Mouse (Mus musculus): ENCODE data around the gene Krtap19-9b. TPM values are rescaled to one million over a fixed set of nuclear protein-coding genes. Genes with fewer than 3 reads are reported as not detected.

Gene Krtap19-9b
- polyA plus RNA-seq (2016; fragmentation: Nextera tagmentation; extraction: Ambion mirVana), result not detected in 2 replicates

- H3K9ac ChIP-seq, result no peak within 1 kb of the TSS
Measured at GRCm38 (mm10) chr16:88932165-88932564, at the start of gene Krtap19-9b. TSS of gene Krtap19-9b (minus strand) at chr16:88932265.

GRCm38 (mm10) chr16:88962773-88963172, 30.7 kb upstream of the Krtap19-9b start, which contains the start of gene Krtap16-3:
TSS of gene Krtap16-3 (minus strand) at chr16:88962873.
- 91% methylated on average over 7 of the region's 7 CpGs for WGBS
- Histone ChIP-seq H3K36me3 (no peaks in the 10 kb centered on the region), H3K9me3 (replicated peaks) (no peaks in the 10 kb centered on the region), H3K27me3 (no peaks in the 10 kb centered on the region), H3K4me1 (no peaks in the 10 kb centered on the region), H3K4me2 (replicated peaks) (no peak within 1 kb of the TSS), H3K4me3 (no peak within 1 kb of the TSS), H3K9ac (no peak within 1 kb of the TSS), H3K27ac (no peak within 1 kb of the TSS)
- ATAC-seq (ENCODE audit: low FRiP score), result no peak

More at GRCm38 (mm10) chr16:88932165-88932564, at the start of gene Krtap19-9b:
- Histone ChIP-seq H3K27me3 (no peaks in the 10 kb centered on the region), H3K4me3 (no peak within 1 kb of the TSS), H3K4me1 (no peaks in the 10 kb centered on the region), H3K36me3 (no peaks in the 10 kb centered on the region), H3K9me3 (replicated peaks) (no peaks in the 10 kb centered on the region), H3K4me2 (replicated peaks) (no peak within 1 kb of the TSS), H3K27ac (no peak within 1 kb of the TSS)
- WGBS, result 94% methylated on average over 3 of the region's 3 CpGs
- ATAC-seq (ENCODE audit: low FRiP score), result no peak

- no peak overlapping the region for H3K9ac ChIP-seq
- ATAC-seq (ENCODE audit: low FRiP score), result no peak
- H3K27ac ChIP-seq, result no peak overlapping the region
- H3K4me2 ChIP-seq (replicated peaks), result no peak overlapping the region
- no peaks in the 10 kb centered on the region for H3K9me3 ChIP-seq (replicated peaks)
- H3K4me3 ChIP-seq, result no peak overlapping the region
- WGBS, result 90% methylated on average over 6 of the region's 6 CpGs
- no peaks in the 10 kb centered on the region for H3K27me3 ChIP-seq
- H3K4me1 ChIP-seq, result no peaks in the 10 kb centered on the region
- no peaks in the 10 kb centered on the region for H3K36me3 ChIP-seq
Measured at GRCm38 (mm10) chr16:88941106-88941505, 9.0 kb upstream of the Krtap19-9b start.

GRCm38 (mm10) chr16:88938252-88938651, 6.2 kb upstream of the Krtap19-9b start:
- Histone ChIP-seq H3K4me3 (no peak overlapping the region), H3K27me3 (no peaks in the 10 kb centered on the region), H3K4me1 (no peaks in the 10 kb centered on the region), H3K4me2 (replicated peaks) (no peak overlapping the region), H3K9me3 (replicated peaks) (no peaks in the 10 kb centered on the region), H3K27ac (no peak overlapping the region), H3K36me3 (no peaks in the 10 kb centered on the region), H3K9ac (no peak overlapping the region)
- no peak for ATAC-seq (ENCODE audit: low FRiP score)
- WGBS, result 76% methylated on average over 7 of the region's 7 CpGs

GRCm38 (mm10) chr16:88896357-88896756, 35.7 kb downstream of the Krtap19-9b start, which contains the start of gene Krtap19-5:
TSS of gene Krtap19-5 (minus strand) at chr16:88896457.
- Histone ChIP-seq H3K4me1 (no peaks in the 10 kb centered on the region), H3K4me2 (replicated peaks) (no peak within 1 kb of the TSS), H3K4me3 (no peak within 1 kb of the TSS), H3K27me3 (no peaks in the 10 kb centered on the region), H3K27ac (no peak within 1 kb of the TSS), H3K36me3 (no peaks in the 10 kb centered on the region), H3K9me3 (replicated peaks) (no peaks in the 10 kb centered on the region), H3K9ac (no peak within 1 kb of the TSS)
- WGBS, result 91% methylated on average over 6 of the region's 6 CpGs
- ATAC-seq (ENCODE audit: low FRiP score), result no peak

- Histone ChIP-seq H3K4me1 (no peaks in the 10 kb centered on the region), H3K4me3 (no peak overlapping the region), H3K27me3 (no peaks in the 10 kb centered on the region), H3K36me3 (no peaks in the 10 kb centered on the region), H3K9ac (no peak overlapping the region), H3K27ac (no peak overlapping the region), H3K4me2 (replicated peaks) (no peak overlapping the region), H3K9me3 (replicated peaks) (no peaks in the 10 kb centered on the region)
- ATAC-seq (ENCODE audit: low FRiP score), result no peak
- 86% methylated on average over 6 of the region's 6 CpGs for WGBS
Measured at GRCm38 (mm10) chr16:88886870-88887269, 45.2 kb downstream of the Krtap19-9b start.

GRCm38 (mm10) chr16:88884989-88885388, 47.1 kb downstream of the Krtap19-9b start, which contains the start of gene Krtap19-4:
TSS of gene Krtap19-4 (minus strand) at chr16:88885089.
- Histone ChIP-seq H3K9me3 (replicated peaks) (no peaks in the 10 kb centered on the region), H3K4me1 (no peaks in the 10 kb centered on the region), H3K9ac (no peak within 1 kb of the TSS), H3K27ac (no peak within 1 kb of the TSS), H3K4me3 (no peak within 1 kb of the TSS), H3K27me3 (no peaks in the 10 kb centered on the region), H3K36me3 (no peaks in the 10 kb centered on the region), H3K4me2 (replicated peaks) (no peak within 1 kb of the TSS)
- WGBS, result 89% methylated on average over 5 of the region's 5 CpGs
- ATAC-seq (ENCODE audit: low FRiP score), result no peak

Other genes starting within 250 kb of the Krtap19-9b start
- gene 2310061N02Rik, start 224.3 kb downstream of the Krtap19-9b start, polyA plus RNA-seq (2016; fragmentation: Nextera tagmentation; extraction: Ambion mirVana), result not detected in 2 replicates
- not detected in 2 replicates for gene Krtap13-1, start 203.4 kb downstream of the Krtap19-9b start, polyA plus RNA-seq (2016; fragmentation: Nextera tagmentation; extraction: Ambion mirVana)
- not detected in 2 replicates for gene Krtap13, start 180.6 kb downstream of the Krtap19-9b start, polyA plus RNA-seq (2016; fragmentation: Nextera tagmentation; extraction: Ambion mirVana)
- not detected in 2 replicates for gene 2310034C09Rik, start 173.4 kb downstream of the Krtap19-9b start, polyA plus RNA-seq (2016; fragmentation: Nextera tagmentation; extraction: Ambion mirVana)
- gene 2310057N15Rik, start 158.1 kb downstream of the Krtap19-9b start, polyA plus RNA-seq (2016; fragmentation: Nextera tagmentation; extraction: Ambion mirVana), result not detected in 2 replicates
- not detected in 2 replicates for gene Gm5965, start 154.4 kb downstream of the Krtap19-9b start, polyA plus RNA-seq (2016; fragmentation: Nextera tagmentation; extraction: Ambion mirVana)
- not detected in 2 replicates for gene Gm20741, start 120.0 kb downstream of the Krtap19-9b start, polyA plus RNA-seq (2016; fragmentation: Nextera tagmentation; extraction: Ambion mirVana)
- gene Krtap15, start 112.0 kb downstream of the Krtap19-9b start, polyA plus RNA-seq (2016; fragmentation: Nextera tagmentation; extraction: Ambion mirVana), result not detected in 2 replicates
- gene Krtap14, start 106.1 kb downstream of the Krtap19-9b start, polyA plus RNA-seq (2016; fragmentation: Nextera tagmentation; extraction: Ambion mirVana), result not detected in 2 replicates
- not detected in 2 replicates for gene Krtap19-1, start 62.9 kb downstream of the Krtap19-9b start, polyA plus RNA-seq (2016; fragmentation: Nextera tagmentation; extraction: Ambion mirVana)
- gene Krtap19-2, start 58.0 kb downstream of the Krtap19-9b start, polyA plus RNA-seq (2016; fragmentation: Nextera tagmentation; extraction: Ambion mirVana), result not detected in 2 replicates
- gene Krtap19-3, start 54.2 kb downstream of the Krtap19-9b start, polyA plus RNA-seq (2016; fragmentation: Nextera tagmentation; extraction: Ambion mirVana), result not detected in 2 replicates
- gene Krtap19-4, start 47.2 kb downstream of the Krtap19-9b start, polyA plus RNA-seq (2016; fragmentation: Nextera tagmentation; extraction: Ambion mirVana), result not detected in 2 replicates
- gene Krtap19-5, start 35.8 kb downstream of the Krtap19-9b start, polyA plus RNA-seq (2016; fragmentation: Nextera tagmentation; extraction: Ambion mirVana), result not detected in 2 replicates
- gene Krtap16-3, start 30.6 kb upstream of the Krtap19-9b start, polyA plus RNA-seq (2016; fragmentation: Nextera tagmentation; extraction: Ambion mirVana), result not detected in 2 replicates
- gene Krtap22-2, start 78.5 kb upstream of the Krtap19-9b start, polyA plus RNA-seq (2016; fragmentation: Nextera tagmentation; extraction: Ambion mirVana), result not detected in 2 replicates
- gene Gm10229, start 83.0 kb upstream of the Krtap19-9b start, polyA plus RNA-seq (2016; fragmentation: Nextera tagmentation; extraction: Ambion mirVana), result not detected in 2 replicates
- not detected in 2 replicates for gene Krtap6-1, start 99.4 kb upstream of the Krtap19-9b start, polyA plus RNA-seq (2016; fragmentation: Nextera tagmentation; extraction: Ambion mirVana)
- not detected in 2 replicates for gene Gm10228, start 109.2 kb upstream of the Krtap19-9b start, polyA plus RNA-seq (2016; fragmentation: Nextera tagmentation; extraction: Ambion mirVana)
- not detected in 2 replicates for gene Krtap6-5, start 115.6 kb upstream of the Krtap19-9b start, polyA plus RNA-seq (2016; fragmentation: Nextera tagmentation; extraction: Ambion mirVana)
- not detected in 2 replicates for gene 1110025L11Rik, start 131.7 kb upstream of the Krtap19-9b start, polyA plus RNA-seq (2016; fragmentation: Nextera tagmentation; extraction: Ambion mirVana)
- gene Krtap6-3, start 151.8 kb upstream of the Krtap19-9b start, polyA plus RNA-seq (2016; fragmentation: Nextera tagmentation; extraction: Ambion mirVana), result not detected in 2 replicates
- not detected in 2 replicates for gene Gm6358, start 208.6 kb upstream of the Krtap19-9b start, polyA plus RNA-seq (2016; fragmentation: Nextera tagmentation; extraction: Ambion mirVana)
- gene Gm10061, start 218.8 kb upstream of the Krtap19-9b start, polyA plus RNA-seq (2016; fragmentation: Nextera tagmentation; extraction: Ambion mirVana), result not detected in 2 replicates
- gene Gm9789, start 225.7 kb upstream of the Krtap19-9b start, polyA plus RNA-seq (2016; fragmentation: Nextera tagmentation; extraction: Ambion mirVana), result not detected in 2 replicates
- gene Gm7735, start 237.2 kb upstream of the Krtap19-9b start, polyA plus RNA-seq (2016; fragmentation: Nextera tagmentation; extraction: Ambion mirVana), result not detected in 2 replicates
- not detected in 2 replicates for gene 1110057P08Rik, start 242.5 kb upstream of the Krtap19-9b start, polyA plus RNA-seq (2016; fragmentation: Nextera tagmentation; extraction: Ambion mirVana)

Data from hindbrain, embryonic 12.5 days (tissue).